Mouse (Mus musculus): ENCODE measurements around the gene Bmp8a.
"Not testable (repeated sequence)": the region's sequence is repeated elsewhere in the genome, so short reads cannot be mapped to it uniquely, and the experiment has no call there.

- TF ChIP-seq CTCF (IDR thresholded peaks at IDR 0.05; ENCODE audit: control insufficient read depth, insufficient read depth, low read length); POLR2A (IDR thresholded peaks at IDR 0.05; ENCODE audit: borderline replicate concordance, control insufficient read depth, low read depth, low read length): not testable (repeated sequence)
Measured at GRCm38 (mm10) chr4:123295026-123295425, 48.0 kb downstream of the Bmp8a start.
